Mouse (Mus musculus) midbrain, embryonic 15.5 days (tissue): Measurements from ENCODE around the gene Emp1. TPM values are rescaled to one million over a fixed set of nuclear protein-coding genes. Genes with fewer than 3 reads are reported as not detected.

Experiments used
- ATAC-seq: fragments of 200-750 bp; cut with Nextera tagmentation; replicated peaks from 2 replicates; pipeline ENCODE4 v1.8.0; 2017; ENCODE audit warnings: moderate TSS enrichment
- H3K27ac ChIP-seq: fragments of 300-500 bp; sonication (generic); 2 replicates; pipeline ENCODE4 v1.5.1; 2015; ENCODE audit warnings: mild to moderate bottlenecking, inconsistent platforms
- H3K27me3 ChIP-seq: fragments of 300-500 bp; sonication (generic); replicated peaks from 2 replicates; pipeline ENCODE4 v1.6.1; 2015; ENCODE audit warnings: inconsistent platforms
- H3K36me3 ChIP-seq: fragments of 300-500 bp; sonication (generic); replicated peaks from 2 replicates; pipeline ENCODE4 v1.6.1; 2015; ENCODE audit warnings: inconsistent platforms
- H3K4me1 ChIP-seq: fragments of 300-500 bp; sonication (generic); 2 replicates; pipeline ENCODE4 v1.6.1; 2015; ENCODE audit warnings: inconsistent platforms
- H3K4me2 ChIP-seq: fragments of 300-500 bp; sonication (generic); 2 replicates; pipeline ENCODE4 v1.6.1; 2015; ENCODE audit warnings: inconsistent platforms, mild to moderate bottlenecking, moderate library complexity
- H3K4me3 ChIP-seq: fragments of 300-500 bp; sonication (generic); 2 replicates; pipeline ENCODE4 v1.5.1; 2015; ENCODE audit warnings: mild to moderate bottlenecking, inconsistent platforms
- H3K9ac ChIP-seq: fragments of 300-500 bp; sonication (generic); 2 replicates; pipeline ENCODE4 v1.6.1; 2015; ENCODE audit warnings: mild to moderate bottlenecking, inconsistent platforms
- H3K9me3 ChIP-seq: fragments of 300-500 bp; sonication (generic); 2 replicates; pipeline ENCODE4 v1.6.1; 2016; ENCODE audit warnings: inconsistent platforms
- WGBS: fragments of 180-500 bp; shearing (Covaris S2); methylation state at CpG from one replicate; pipeline ENCODE4 v1.1.7; 2015; ENCODE audit warnings: mixed read lengths; 5-methylcytosine and 5-hydroxymethylcytosine counted together
- polyA plus RNA-seq: library from polyadenylated mRNA; unstranded; fragments of >200 nt; fragmentation: Nextera tagmentation; extraction: Ambion mirVana; gene quantifications from 2 replicates; pipeline ENCODE4 v1.2.1, GENCODE M21; 2015

Gene Emp1
- polyA plus RNA-seq, 1 experiment from 2014 or later, result 7.3 TPM

GRCm38 (mm10) chr6:135428246-135428645 is 65.9 kb downstream of the Emp1 start:
- Histone ChIP-seq H3K4me1 (no peaks in the 10 kb centered on the region), H3K27me3 (no peaks in the 10 kb centered on the region), H3K9ac (no peak overlapping the region), H3K27ac (no peak overlapping the region), H3K4me2 (no peak overlapping the region), H3K36me3 (no peaks in the 10 kb centered on the region), H3K9me3 (no peaks in the 10 kb centered on the region), H3K4me3 (no peak overlapping the region)
- ATAC-seq, result no peak
- WGBS, result 85% methylated on average over 2 of the region's 2 CpGs

DNA sequence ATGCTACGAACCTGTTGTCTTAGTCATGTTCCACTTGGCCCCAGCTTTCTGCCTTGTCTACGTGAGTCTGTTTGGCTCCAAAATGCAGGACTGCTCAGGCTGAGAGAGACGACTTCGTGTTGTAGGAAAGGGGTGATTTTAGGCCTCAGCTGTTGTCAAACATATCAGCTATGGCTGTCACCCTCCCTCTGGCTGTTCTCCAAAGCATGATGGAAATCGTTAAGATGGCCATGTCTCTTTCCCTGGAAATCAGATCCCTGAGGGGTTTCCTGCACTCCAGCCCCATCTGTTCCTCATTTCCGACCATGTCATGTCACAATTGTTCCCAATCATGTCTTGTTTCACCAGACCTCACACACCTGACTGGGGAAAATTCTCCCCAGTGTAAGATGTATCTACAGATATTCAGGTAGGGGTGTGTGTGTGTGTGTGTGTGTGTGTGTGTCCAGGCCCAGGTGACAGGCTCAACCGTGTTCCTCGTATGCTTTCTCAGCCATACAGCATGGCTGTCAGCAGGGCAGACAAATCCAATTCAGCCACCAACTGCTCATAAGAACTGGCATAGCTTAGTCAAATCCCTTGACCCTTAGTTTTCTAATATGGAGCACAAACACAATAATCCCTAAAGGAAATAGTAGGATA is 67.0 kb downstream of the Emp1 start:
- ATAC-seq, result no peak
- Histone ChIP-seq H3K4me3 (no peak overlapping the region), H3K4me2 (no peak overlapping the region), H3K9ac (no peak overlapping the region), H3K27ac (no peak overlapping the region), H3K9me3 (no peaks in the 10 kb centered on the region), H3K36me3 (no peaks in the 10 kb centered on the region), H3K4me1 (no peaks in the 10 kb centered on the region), H3K27me3 (no peaks in the 10 kb centered on the region)
- WGBS, result 46% methylated on average over 8 of the region's 8 CpGs

GRCm38 (mm10) chr6:135430441-135430970 is 68.2 kb downstream of the Emp1 start:
- Histone ChIP-seq H3K4me2 (no peak overlapping the region), H3K9ac (no peak overlapping the region), H3K4me3 (no peak overlapping the region), H3K36me3 (no peaks in the 10 kb centered on the region), H3K27me3 (no peaks in the 10 kb centered on the region), H3K4me1 (no peaks in the 10 kb centered on the region), H3K27ac (no peak overlapping the region), H3K9me3 (no peaks in the 10 kb centered on the region)
- no peak for ATAC-seq
- WGBS, result 83% methylated on average over 8 of the region's 8 CpGs

Other genes starting within 250 kb of the Emp1 start
- gene Gprc5d, start 244.3 kb upstream of the Emp1 start, polyA plus RNA-seq, result not detected in 2 replicates
- 110 and 117 TPM in 2 replicates for gene Fam234b, start 164.6 kb upstream of the Emp1 start, polyA plus RNA-seq
- gene Hebp1, start 164.5 kb upstream of the Emp1 start, polyA plus RNA-seq, result 4.7 and 6.1 TPM in 2 replicates
- gene Gsg1, start 108.2 kb upstream of the Emp1 start, polyA plus RNA-seq, result 0.19 TPM in 1 of 2 replicates, not detected in the other
- not detected in 2 replicates for gene Pbp2, start 52.1 kb upstream of the Emp1 start, polyA plus RNA-seq